Comparison of ENCODE assay signal across 12 mouse cellular contexts in the genomic region with DNA sequence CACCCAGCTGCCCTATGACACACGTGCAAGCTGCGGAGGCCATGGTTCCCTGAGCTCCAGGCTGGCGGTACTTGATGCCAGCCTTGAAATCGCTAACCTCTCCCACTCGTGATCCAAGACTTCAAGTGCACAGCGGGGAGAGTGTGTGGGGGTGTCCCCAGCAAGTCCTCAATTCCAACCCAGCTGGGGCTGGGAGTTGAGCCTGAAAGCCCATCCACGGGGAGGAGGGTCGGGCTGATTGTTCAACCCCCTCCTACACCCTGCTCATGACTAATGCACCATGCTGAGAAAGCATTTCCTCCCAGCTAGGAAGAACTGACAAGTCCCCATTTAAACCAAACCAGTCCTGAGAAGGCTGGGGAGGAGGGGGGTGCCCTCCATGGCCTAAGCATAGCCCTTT.
"Had no signal": no experiment of that assay in that cellular context is flagged by ENCODE, and none has a peak within 500 bp of the region (broad histone marks: within the 10 kb centered on the region; RNA-seq: fewer than 3 reads in every experiment).

No protein-coding gene starts in this region.

- H3K4me2 ChIP-seq: limb, embryonic 13.5 days; midbrain, embryonic 12.5 days had no signal

- H3K36me3 ChIP-seq: limb, embryonic 13.5 days; midbrain, embryonic 12.5 days had no signal

- H3K9ac ChIP-seq: limb, embryonic 13.5 days; liver, embryonic 14.5 days; midbrain, embryonic 12.5 days had no signal

- DNase-seq: kidney, adult 2 months; kidney, postnatal 36 days; left cerebral cortex, postnatal 4 days; lung, adult 18-20 months; right cerebral cortex, postnatal 4 days; spleen, adult 18-20 months; thymus, adult 18-20 months; thymus, postnatal 25 days had no signal

- H3K9me3 ChIP-seq: limb, embryonic 13.5 days; midbrain, embryonic 12.5 days had no signal

- H3K27me3 ChIP-seq: limb, embryonic 13.5 days; midbrain, embryonic 12.5 days had no signal

- H3K27ac ChIP-seq: kidney, postnatal 0 days; limb, embryonic 13.5 days; liver, embryonic 14.5 days; midbrain, embryonic 12.5 days had no signal

- H3K4me3 ChIP-seq: limb, embryonic 13.5 days; midbrain, embryonic 12.5 days had no signal
